Mouse (Mus musculus): ENCODE data around the gene Ret. TPM values are rescaled to one million over a fixed set of nuclear protein-coding genes. Genes with fewer than 3 reads are reported as not detected.

Gene Ret
- polyA plus RNA-seq (2015; fragmentation: Nextera tagmentation; extraction: Ambion mirVana): 11.9 and 13.1 TPM in 2 replicates

DNA sequence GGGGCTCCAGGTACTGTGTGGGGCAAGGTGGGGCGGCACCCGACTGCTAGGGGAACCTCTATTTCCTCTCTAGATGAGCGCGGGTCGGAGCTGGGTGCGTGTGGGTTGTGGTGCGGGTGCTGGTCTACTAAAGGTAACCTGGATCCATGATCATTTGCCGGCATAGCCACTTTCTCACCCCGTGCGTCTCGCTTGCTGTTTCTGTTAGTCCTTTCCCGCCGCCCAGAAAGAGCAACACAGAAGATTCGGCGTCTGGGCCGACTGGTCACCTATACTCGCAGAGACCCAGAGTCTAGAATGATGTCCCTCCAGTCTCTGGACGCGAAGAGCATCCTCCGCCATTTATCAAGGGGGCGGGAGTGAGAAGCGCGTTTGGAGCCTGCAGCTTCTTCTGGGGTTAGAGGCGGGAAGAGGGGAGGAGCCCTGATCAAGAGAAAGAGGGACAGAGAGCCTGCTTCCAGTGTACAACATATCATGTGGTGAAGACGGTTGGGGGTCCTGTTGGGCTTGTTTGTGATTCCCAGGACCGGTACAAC is at the start of gene Ret:
Ret (minus strand) TSS at position 279 of the 536 bp plus-strand sequence.
- 1% methylated on average over 26 of the region's 26 CpGs for WGBS
- H3K9ac ChIP-seq (ENCODE audit: low read length): peak within 1 kb of the TSS; percentile 61
- peak within 1 kb of the TSS; percentile 99 for H3K4me2 ChIP-seq (ENCODE audit: low read depth, low read length)
- H3K4me1 ChIP-seq (ENCODE audit: control insufficient read depth, insufficient read depth, low read length): no peaks in the 10 kb centered on the region; the same call in 1 of the 2 replicates
- no peaks in the 10 kb centered on the region for H3K9me3 ChIP-seq (replicated peaks; ENCODE audit: control insufficient read depth, low read length)
- H3K4me3 ChIP-seq (replicated peaks; ENCODE audit: low read length): peak within 1 kb of the TSS; percentile 62
- H3K27ac ChIP-seq (ENCODE audit: low read length): no peak within 1 kb of the TSS
- no peaks in the 10 kb centered on the region for H3K36me3 ChIP-seq (ENCODE audit: control insufficient read depth, insufficient read depth, low read length)
- peaks cover 56% of the 10 kb centered on the region for H3K27me3 ChIP-seq (ENCODE audit: control insufficient read depth, insufficient read depth, low read length)
- peak; percentile 33 for ATAC-seq (ENCODE audit: insufficient read depth, low FRiP score)

DNA sequence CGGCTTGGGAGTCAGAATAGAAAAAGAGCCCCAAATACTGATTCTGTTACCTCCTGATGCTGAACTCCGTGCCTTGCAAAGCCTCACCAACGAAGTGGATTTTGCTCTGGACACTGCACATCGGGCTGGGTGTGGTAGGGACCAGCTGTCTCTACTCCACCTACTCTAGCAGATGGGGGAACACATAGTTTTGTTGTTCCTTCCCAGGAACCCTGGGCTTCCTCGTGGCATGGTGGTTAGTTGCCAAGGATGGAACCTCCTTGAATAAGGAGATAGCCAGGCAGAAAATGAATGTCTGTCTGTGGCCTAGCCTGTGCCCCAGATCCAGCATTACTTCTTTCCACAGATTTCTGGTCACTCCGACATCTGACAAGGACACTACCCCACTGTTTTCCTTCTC is 49.6 kb upstream of the Ret start:
- 83% methylated on average over 6 of the region's 6 CpGs for WGBS
- ATAC-seq (ENCODE audit: insufficient read depth, low FRiP score): no peak

DNA sequence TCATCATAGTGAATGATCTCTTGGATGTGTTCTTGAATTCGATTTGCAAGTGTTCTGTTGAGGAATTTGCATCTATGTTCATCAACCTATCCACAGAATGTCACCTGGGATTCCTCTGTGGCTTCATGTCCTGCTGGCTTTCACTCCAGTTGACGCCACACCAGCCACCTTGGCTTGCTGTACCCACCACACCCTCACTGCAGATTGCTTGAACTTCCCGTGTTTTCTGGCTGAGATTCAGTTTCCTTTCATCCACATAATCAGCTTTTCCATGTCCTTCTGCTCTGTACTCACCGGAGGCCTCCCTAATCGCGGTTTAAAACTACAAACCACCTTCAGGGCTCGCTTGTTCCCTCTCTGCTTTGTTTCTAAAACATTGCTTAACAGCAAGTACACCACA is 46.6 kb upstream of the Ret start:
- no peaks in the 10 kb centered on the region for H3K4me1 ChIP-seq (ENCODE audit: control insufficient read depth, insufficient read depth, low read length)
- no peak overlapping the region for H3K27ac ChIP-seq (ENCODE audit: low read length)
- H3K4me2 ChIP-seq (ENCODE audit: low read depth, low read length): no peak overlapping the region
- H3K9ac ChIP-seq (ENCODE audit: low read length): no peak overlapping the region
- no peak for ATAC-seq (ENCODE audit: insufficient read depth, low FRiP score)
- no peak overlapping the region for H3K4me3 ChIP-seq (replicated peaks; ENCODE audit: low read length)
- no peaks in the 10 kb centered on the region for H3K36me3 ChIP-seq (ENCODE audit: control insufficient read depth, insufficient read depth, low read length)
- no peaks in the 10 kb centered on the region for H3K27me3 ChIP-seq (ENCODE audit: control insufficient read depth, insufficient read depth, low read length)
- WGBS: 76% methylated on average over 7 of the region's 7 CpGs
- H3K9me3 ChIP-seq (replicated peaks; ENCODE audit: control insufficient read depth, low read length): no peaks in the 10 kb centered on the region

More for the DNA sequence above, 49.6 kb upstream of the Ret start:
- Histone ChIP-seq H3K4me1 (ENCODE audit: control insufficient read depth, insufficient read depth, low read length) (no peaks in the 10 kb centered on the region), H3K9ac (ENCODE audit: low read length) (no peak overlapping the region), H3K27me3 (ENCODE audit: control insufficient read depth, insufficient read depth, low read length) (no peaks in the 10 kb centered on the region), H3K9me3 (replicated peaks; ENCODE audit: control insufficient read depth, low read length) (no peaks in the 10 kb centered on the region), H3K36me3 (ENCODE audit: control insufficient read depth, insufficient read depth, low read length) (no peaks in the 10 kb centered on the region), H3K27ac (ENCODE audit: low read length) (no peak overlapping the region), H3K4me2 (ENCODE audit: low read depth, low read length) (no peak overlapping the region), H3K4me3 (replicated peaks; ENCODE audit: low read length) (no peak overlapping the region)

DNA sequence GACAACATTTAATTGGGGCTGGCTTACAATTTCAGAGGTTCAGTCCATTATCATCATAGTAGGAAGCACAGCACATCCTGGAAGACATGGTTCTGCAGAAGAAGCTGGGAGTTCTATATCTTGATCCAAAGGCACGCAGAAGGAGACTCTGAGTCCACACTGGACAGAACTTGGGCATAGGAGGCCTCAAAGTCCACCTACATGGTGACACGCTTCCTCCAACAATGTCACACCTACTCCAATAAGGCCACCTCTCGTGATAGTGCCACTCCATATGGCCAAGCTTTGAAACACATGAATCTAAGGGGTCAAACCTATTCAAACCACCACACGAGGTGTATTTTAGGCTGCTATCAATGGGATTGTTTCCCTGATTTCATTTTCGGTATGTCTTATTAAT is 45.4 kb upstream of the Ret start:
- H3K27ac ChIP-seq (ENCODE audit: low read length): no peak overlapping the region
- H3K4me2 ChIP-seq (ENCODE audit: low read depth, low read length): no peak overlapping the region
- no peaks in the 10 kb centered on the region for H3K27me3 ChIP-seq (ENCODE audit: control insufficient read depth, insufficient read depth, low read length)
- no peaks in the 10 kb centered on the region for H3K4me1 ChIP-seq (ENCODE audit: control insufficient read depth, insufficient read depth, low read length)
- no peaks in the 10 kb centered on the region for H3K9me3 ChIP-seq (replicated peaks; ENCODE audit: control insufficient read depth, low read length)
- H3K36me3 ChIP-seq (ENCODE audit: control insufficient read depth, insufficient read depth, low read length): no peaks in the 10 kb centered on the region
- ATAC-seq (ENCODE audit: insufficient read depth, low FRiP score): no peak
- H3K4me3 ChIP-seq (replicated peaks; ENCODE audit: low read length): no peak overlapping the region
- 81% methylated on average over 5 of the region's 5 CpGs for WGBS
- H3K9ac ChIP-seq (ENCODE audit: low read length): no peak overlapping the region

DNA sequence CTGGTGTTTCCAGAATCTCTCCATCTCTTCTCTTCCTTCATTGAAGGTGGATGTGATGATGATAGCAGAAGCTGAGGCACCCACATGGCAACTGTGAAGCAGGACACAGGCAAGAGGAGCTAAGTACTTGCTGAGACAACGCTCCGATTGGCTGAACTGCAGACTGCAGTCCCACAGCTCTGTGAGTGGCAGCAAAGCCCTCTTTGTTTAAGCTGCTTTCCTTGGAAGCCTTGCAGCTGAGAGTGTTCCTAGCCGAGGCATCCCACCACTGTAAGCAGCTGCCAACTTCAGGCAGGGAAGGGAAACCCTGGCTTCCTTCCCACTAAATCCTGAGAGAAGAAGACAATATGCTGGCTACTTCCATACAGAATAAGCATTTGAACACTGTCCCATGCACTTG is 28.6 kb upstream of the Ret start:
- Histone ChIP-seq H3K9me3 (replicated peaks; ENCODE audit: control insufficient read depth, low read length) (no peaks in the 10 kb centered on the region), H3K4me2 (ENCODE audit: low read depth, low read length) (no peak overlapping the region), H3K36me3 (ENCODE audit: control insufficient read depth, insufficient read depth, low read length) (no peaks in the 10 kb centered on the region), H3K4me1 (ENCODE audit: control insufficient read depth, insufficient read depth, low read length) (no peaks in the 10 kb centered on the region; the same call in none of the 2 replicates), H3K4me3 (replicated peaks; ENCODE audit: low read length) (no peak overlapping the region), H3K9ac (ENCODE audit: low read length) (no peak overlapping the region), H3K27me3 (ENCODE audit: control insufficient read depth, insufficient read depth, low read length) (no peaks in the 10 kb centered on the region), H3K27ac (ENCODE audit: low read length) (no peak overlapping the region)
- peak; percentile 29; the same call in 1 of the 2 replicates for ATAC-seq (ENCODE audit: insufficient read depth, low FRiP score)
- WGBS: 35% methylated on average over 3 of the region's 3 CpGs

DNA sequence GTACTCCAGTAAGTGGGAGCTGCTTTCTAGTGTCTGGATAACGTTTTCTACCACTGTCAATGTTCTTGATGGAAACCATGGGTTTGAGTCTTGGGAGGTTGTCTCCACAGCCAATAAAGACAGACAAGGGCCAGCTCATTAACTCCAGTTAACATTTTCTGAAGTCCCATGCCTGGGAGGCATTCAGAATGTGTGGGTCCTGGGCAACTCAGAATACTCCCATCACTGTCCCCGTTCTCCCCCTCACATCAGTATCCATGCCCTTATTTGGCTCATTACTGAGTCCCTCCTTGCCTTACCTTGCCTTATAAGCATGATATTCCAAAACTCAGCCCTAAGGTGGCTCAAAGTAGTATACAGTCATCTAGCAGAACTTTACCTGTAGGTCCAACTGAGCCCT is 25.0 kb upstream of the Ret start:
- WGBS: 69% methylated on average over 2 of the region's 2 CpGs
- no peak for ATAC-seq (ENCODE audit: insufficient read depth, low FRiP score)

DNA sequence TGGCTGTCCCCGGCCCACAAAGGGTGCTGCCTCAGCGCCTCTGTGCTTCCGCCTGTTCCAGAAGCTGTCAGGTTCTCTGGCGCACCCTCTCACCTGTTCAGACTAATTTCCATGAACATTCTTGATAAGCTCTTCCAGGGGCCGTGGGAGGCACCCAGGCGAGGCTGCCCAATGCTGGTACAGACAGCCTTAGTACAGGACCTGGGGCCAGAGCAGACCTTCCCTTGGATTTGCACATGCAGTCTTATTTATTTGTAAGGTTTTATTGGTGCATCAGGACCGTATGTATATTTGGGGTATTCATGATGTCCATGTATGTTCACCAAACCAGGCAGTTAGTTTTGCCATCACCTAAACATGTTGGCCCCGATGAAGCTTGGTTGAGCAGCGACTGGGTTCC is 18.2 kb upstream of the Ret start:
- Histone ChIP-seq H3K27ac (ENCODE audit: low read length) (no peak overlapping the region), H3K27me3 (ENCODE audit: control insufficient read depth, insufficient read depth, low read length) (no peaks in the 10 kb centered on the region), H3K4me1 (ENCODE audit: control insufficient read depth, insufficient read depth, low read length) (no peaks in the 10 kb centered on the region), H3K4me3 (replicated peaks; ENCODE audit: low read length) (no peak overlapping the region), H3K9ac (ENCODE audit: low read length) (no peak overlapping the region), H3K9me3 (replicated peaks; ENCODE audit: control insufficient read depth, low read length) (no peaks in the 10 kb centered on the region), H3K4me2 (ENCODE audit: low read depth, low read length) (no peak overlapping the region), H3K36me3 (ENCODE audit: control insufficient read depth, insufficient read depth, low read length) (no peaks in the 10 kb centered on the region)
- 87% methylated on average over 9 of the region's 9 CpGs for WGBS
- no peak for ATAC-seq (ENCODE audit: insufficient read depth, low FRiP score)

More for the DNA sequence above, 25.0 kb upstream of the Ret start:
- Histone ChIP-seq H3K4me3 (replicated peaks; ENCODE audit: low read length) (no peak overlapping the region), H3K9ac (ENCODE audit: low read length) (no peak overlapping the region), H3K36me3 (ENCODE audit: control insufficient read depth, insufficient read depth, low read length) (no peaks in the 10 kb centered on the region), H3K4me2 (ENCODE audit: low read depth, low read length) (no peak overlapping the region), H3K27me3 (ENCODE audit: control insufficient read depth, insufficient read depth, low read length) (no peaks in the 10 kb centered on the region), H3K27ac (ENCODE audit: low read length) (no peak overlapping the region), H3K4me1 (ENCODE audit: control insufficient read depth, insufficient read depth, low read length) (no peaks in the 10 kb centered on the region; the same call in none of the 2 replicates), H3K9me3 (replicated peaks; ENCODE audit: control insufficient read depth, low read length) (no peaks in the 10 kb centered on the region)

DNA sequence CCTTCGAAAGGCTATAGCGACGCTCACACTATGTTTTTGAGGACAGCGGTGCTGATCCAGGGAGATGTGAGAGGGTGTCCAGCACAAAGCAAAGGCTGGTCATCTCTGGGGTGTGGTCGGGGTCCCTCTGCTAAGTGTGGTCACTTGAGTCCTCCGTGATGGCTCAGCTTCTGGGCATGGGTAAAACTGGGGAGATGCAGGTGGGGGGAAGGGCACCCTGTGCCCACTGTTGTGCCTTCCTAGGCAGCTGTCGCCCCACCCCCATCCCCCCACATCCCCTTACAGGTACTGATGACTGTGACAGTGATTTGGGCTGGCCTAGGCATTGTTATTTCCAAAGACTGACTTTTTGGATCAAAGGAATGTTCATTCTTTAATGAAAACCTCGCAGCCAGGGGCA is 10.8 kb upstream of the Ret start:
- WGBS: 91% methylated on average over 8 of the region's 8 CpGs
- no peak for ATAC-seq (ENCODE audit: insufficient read depth, low FRiP score)
- H3K9me3 ChIP-seq (replicated peaks; ENCODE audit: control insufficient read depth, low read length): no peaks in the 10 kb centered on the region
- no peaks in the 10 kb centered on the region for H3K36me3 ChIP-seq (ENCODE audit: control insufficient read depth, insufficient read depth, low read length)
- H3K4me3 ChIP-seq (replicated peaks; ENCODE audit: low read length): no peak overlapping the region
- no peak overlapping the region for H3K9ac ChIP-seq (ENCODE audit: low read length)
- no peaks in the 10 kb centered on the region for H3K4me1 ChIP-seq (ENCODE audit: control insufficient read depth, insufficient read depth, low read length)
- no peaks in the 10 kb centered on the region for H3K27me3 ChIP-seq (ENCODE audit: control insufficient read depth, insufficient read depth, low read length)
- no peak overlapping the region for H3K27ac ChIP-seq (ENCODE audit: low read length)
- no peak overlapping the region for H3K4me2 ChIP-seq (ENCODE audit: low read depth, low read length)

DNA sequence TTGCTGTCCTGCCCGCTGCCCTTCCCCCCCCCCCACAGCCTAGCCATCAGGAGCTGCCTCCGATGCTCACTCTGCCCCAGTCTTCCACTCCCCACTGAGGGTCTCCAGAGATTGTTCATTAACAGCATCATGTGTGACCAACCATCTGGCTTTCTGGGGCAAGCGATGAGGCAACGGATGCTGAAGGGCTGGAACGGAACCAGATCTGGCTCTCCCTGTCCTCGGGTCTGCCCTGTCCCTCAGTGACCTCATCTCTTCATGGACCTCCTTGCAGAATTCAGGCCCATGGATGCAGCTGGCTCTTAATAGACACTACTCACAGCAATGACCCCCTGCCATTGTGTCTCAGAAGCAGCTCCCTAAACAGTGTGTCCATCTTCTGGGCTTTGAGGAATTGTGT is 8.9 kb upstream of the Ret start:
- no peak overlapping the region for H3K4me2 ChIP-seq (ENCODE audit: low read depth, low read length)
- no peaks in the 10 kb centered on the region for H3K27me3 ChIP-seq (ENCODE audit: control insufficient read depth, insufficient read depth, low read length)
- no peak overlapping the region for H3K9ac ChIP-seq (ENCODE audit: low read length)
- H3K4me3 ChIP-seq (replicated peaks; ENCODE audit: low read length): no peak overlapping the region
- ATAC-seq (ENCODE audit: insufficient read depth, low FRiP score): no peak
- H3K36me3 ChIP-seq (ENCODE audit: control insufficient read depth, insufficient read depth, low read length): no peaks in the 10 kb centered on the region
- H3K9me3 ChIP-seq (replicated peaks; ENCODE audit: control insufficient read depth, low read length): no peaks in the 10 kb centered on the region
- H3K4me1 ChIP-seq (ENCODE audit: control insufficient read depth, insufficient read depth, low read length): no peaks in the 10 kb centered on the region
- WGBS: 82% methylated on average over 6 of the region's 6 CpGs
- H3K27ac ChIP-seq (ENCODE audit: low read length): no peak overlapping the region
